Mouse (Mus musculus): ENCODE results near the gene Asf1b.
A peak's percentile ranks its signal among the peaks of the same experiment; 100 is the strongest.

The Asf1b gene

DNA sequence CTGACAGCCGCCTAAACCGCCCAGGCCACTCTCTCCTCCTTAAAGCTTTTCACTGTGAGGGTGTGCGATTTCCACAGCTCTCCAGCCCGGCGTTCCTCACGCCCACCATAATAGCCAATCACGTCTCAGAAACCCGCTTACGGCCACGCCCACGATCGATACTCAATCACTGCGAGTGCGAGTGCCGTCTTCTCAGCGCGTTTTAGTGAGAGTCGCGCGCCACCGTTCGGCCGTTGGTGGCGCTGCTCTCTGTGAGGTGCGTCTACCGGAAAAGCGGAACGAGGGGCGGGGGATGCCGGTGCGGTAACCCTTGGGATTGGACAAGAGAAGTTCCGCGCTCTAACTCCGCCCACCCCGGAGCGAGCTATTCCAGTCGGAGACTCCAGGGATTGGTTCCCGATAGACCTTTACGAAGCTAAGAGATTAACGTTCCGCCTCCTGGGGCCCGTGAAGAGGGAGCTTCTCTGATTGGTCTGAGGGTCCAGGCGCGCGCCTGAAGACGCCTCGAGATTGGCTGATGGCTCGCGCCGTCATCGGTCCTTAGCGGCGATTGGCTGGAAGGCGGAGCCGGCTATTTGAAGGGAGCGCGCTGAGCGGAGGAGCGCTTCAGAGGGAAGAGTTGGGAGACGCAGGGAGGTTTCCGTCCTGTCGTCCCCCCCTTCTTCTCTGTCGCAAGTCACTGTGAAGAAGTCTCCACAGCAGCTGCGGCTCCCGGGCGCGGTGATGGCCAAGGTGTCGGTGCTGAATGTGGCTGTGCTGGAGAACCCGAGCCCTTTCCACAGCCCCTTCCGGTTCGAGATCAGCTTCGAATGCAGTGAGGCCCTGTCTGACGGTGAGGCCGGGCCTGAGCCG, at the start of gene Asf1b, which contains the start of gene Gm10644:
Gene Asf1b (plus strand): TSS at position 402 of the 852 bp plus-strand sequence.
Gene Gm10644 (minus strand): TSS at position 100 of the 852 bp plus-strand sequence.
- DNase-seq (ENCODE audit: low spot score in 2 of 2) = peak; percentile 98

DNA sequence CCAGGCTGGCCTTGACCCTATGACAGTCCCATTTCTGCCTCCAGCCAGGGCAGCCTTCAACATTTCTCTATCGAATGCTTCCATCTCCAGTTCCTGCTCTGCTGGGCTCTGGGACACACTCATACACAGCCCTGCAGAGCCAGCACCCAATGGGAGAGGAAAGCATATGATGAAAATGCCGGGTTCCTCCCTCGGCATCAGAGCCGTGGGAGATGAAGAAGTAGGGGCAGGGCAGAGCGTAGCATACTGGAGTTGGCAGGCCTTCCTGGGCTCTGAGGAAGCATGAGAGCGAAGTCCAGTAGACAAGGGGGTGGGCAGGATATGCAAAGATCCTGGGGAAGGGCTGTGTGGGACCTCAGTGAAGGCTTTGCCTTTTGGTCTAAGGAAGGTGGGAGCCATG, 46.7 kb upstream of the Asf1b start:
- no peak for DNase-seq (ENCODE audit: low spot score in 2 of 2)

DNA sequence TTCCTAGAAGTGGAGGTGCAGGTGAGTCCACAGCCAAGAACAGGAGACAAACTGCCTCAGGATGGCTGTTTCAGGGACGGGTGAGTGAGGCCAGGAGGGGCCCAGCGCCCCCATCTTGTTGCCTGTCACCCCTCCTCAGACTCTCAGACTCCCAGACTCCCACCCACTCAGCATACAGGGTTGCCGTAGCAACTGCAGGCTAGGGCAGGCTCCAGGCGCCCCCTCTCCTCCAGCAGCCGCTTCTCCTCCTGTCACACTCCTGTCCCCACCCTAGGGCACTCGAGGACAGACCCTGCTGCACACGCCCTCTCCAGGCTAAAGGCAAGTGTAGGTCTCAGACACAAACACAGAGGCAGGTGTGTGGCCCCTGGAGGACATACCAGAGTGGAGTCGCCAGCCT, 46.0 kb upstream of the Asf1b start:
- DNase-seq (ENCODE audit: low spot score in 2 of 2) = no peak

DNA sequence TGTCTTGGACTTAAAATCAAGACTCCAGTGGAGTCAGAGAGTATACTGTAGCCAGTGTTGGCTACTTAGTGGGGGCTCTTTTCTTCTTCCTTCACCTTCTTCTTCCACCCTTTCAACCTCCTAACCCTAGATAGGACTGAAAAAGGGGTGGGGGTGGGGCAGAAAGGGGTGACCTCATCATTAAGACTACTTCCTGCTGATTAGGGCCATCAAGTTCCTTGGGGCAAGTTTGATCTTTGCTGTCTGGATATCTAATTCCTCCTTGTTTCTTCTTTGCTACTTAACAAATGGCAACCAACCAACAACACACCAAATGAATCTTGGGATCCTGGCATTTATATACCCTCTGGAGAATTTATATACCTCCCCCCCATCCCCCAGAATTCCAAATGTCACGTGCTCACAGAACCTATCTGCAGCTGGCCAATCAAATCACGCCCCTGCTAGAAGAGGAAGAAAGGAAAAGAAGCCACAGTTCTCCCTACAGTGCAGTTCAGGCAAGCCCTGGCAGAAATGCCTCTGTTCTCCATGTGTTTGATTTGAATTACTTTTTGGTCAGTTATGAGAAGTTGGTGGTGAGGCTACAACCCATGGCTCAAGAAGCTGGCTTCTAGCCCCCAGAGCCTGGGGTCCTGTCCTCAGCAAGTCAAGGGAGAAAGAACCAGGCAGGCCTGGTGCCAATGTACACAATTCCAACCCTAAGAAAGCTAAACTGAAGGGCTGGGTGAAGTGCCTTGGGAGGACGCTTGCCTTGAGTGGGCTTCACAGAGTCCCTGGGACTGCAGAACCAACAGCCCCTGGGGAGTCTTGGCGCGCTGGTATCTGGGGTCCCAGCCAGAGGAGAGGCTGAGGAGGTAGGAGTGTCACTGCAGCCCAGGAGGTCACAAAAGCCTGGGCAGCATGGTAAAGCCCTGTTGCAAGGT, 43.2 kb upstream of the Asf1b start:
- DNase-seq (ENCODE audit: low spot score in 2 of 2) = no peak

DNA sequence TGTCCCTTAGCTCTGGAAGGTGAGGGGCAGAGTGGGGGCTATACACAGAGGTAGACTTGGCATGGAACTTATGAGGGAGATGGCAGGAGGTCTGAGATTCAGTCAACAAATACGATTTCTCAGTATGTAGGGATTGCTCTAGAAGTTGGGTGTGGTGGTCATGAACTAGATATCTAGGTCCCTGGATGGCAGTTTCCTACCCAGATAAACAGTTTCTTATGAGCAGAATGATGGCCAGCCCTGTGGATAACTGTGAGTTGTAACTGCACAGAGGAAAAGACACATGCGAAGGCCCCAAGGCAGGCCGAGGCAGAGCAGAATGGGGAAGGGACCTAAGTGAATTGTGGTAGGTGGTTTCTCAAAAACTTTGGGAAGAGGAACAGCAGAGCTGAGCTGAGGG, 41.1 kb upstream of the Asf1b start:
- DNase-seq (ENCODE audit: low spot score in 2 of 2) = no peak

DNA sequence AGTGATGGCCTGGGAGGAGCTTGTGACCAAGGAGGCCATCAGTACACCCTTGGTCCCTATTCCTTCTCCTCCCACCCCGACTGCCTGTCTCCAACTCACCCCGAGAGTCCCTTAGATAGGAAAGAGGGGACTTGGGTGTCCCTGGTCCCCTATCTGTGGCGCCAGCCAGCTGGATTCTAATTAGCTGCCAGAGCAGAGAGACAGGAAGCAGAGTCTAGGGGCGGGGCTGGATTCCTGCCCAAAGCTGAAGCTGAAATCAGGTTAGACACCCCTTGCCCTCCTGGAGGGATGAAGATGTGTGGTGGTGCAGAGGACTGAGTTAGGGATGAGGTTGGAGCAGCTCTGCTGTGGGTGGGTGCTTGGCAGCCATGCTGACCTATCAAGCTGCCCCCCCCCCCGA, 40.4 kb upstream of the Asf1b start:
- no peak for DNase-seq (ENCODE audit: low spot score in 2 of 2)

DNA sequence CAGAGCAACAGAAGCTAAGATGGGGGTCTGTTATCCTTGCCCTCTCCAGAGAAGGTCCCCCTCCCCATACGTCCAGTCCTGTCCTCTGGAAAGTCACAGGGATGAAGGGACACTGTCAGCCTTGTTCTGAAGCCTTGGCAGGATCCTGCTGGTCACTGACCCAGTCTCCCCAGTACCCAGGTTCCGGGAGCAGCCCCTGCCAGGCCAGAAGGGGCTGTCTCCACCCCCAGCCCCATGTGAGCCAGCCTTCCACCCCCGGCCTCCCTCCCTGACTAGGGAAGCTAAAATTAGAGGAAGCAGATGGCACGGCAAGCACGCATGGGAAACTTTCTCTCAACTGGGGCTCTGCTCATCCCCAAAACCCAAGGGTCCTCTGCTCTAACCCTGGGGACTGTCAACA, 39.3 kb upstream of the Asf1b start:
- no peak for DNase-seq (ENCODE audit: low spot score in 2 of 2)

DNA sequence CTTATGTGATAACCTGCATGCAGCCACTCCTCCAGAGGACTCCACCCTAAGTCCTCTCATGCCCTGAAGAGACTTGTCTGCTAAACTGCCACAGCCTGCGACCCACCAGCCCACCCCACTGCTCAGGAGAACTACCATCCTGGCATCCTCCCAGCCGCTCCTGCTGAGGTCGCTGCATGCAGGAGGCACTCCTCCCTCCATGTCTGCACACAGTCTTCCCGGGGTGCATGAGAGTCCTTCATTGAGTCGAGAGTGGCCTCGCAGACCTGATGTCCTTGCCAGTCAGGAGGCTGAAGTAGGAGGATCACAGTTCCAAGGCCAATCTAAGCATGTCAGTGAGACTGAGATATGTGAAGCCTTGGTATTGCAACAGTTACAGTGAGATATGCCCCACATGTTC, 37.7 kb upstream of the Asf1b start:
- DNase-seq (ENCODE audit: low spot score in 2 of 2) = peak in 1 of 2 experiments; percentile 40

DNA sequence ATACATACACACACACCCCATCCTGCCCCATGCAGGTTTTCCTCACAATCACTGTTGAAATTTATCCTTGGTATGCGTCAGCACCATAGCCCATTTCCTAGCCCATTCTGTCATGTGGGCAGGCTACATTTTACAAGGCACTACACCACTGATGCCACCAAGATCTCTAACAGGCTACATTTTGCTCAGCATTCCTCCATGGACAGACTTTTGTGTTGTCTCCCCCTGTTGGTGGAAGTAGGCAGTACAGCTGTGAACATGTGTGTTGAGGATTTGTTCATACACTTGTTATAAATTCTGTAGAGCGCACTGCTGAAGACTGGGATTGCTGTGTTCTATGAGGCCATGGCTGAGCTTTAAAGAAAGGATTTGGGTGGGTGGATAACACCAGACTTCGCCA, 33.7 kb upstream of the Asf1b start:
- DNase-seq (ENCODE audit: low spot score in 2 of 2) = peak; percentile 62 to 85

DNA sequence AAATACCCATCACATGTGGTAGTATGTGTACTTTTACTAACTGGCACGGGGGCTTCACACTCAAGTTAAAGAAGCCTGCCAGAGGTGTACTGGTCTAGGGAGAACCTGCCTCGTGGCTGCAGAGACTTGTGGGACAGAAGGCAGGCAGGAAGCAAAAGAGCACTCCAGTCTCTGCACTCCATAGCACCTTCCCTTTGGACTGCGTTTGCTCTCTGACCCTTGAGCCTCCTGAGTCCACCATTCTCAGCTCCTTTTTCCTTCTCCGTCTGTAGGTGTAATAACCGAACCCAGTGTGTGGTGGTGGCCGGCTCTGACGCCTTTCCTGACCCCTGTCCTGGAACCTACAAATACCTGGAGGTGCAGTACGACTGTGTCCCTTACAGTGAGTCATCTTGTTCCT, 32.6 kb upstream of the Asf1b start:
- DNase-seq (ENCODE audit: low spot score in 2 of 2) = no peak

DNA sequence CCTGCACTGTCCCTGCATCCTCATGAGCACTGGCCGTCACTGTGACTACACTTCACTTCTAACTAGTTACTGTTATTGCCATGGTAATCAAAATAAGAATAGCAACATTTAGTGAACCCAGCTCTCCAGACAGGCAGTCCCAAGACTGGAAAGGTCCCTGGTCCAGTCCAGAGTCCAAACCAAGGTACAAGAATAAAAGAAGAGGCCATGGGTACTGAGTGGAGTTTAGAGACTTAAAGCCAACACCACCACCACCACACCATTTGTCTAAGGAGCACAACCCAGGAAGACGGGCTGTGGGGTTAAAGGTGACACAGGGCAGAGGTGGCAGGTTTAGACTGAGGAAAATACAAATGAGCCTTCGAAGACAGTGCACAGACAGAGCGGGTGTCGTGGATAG, 30.7 kb upstream of the Asf1b start:
- no peak for DNase-seq (ENCODE audit: low spot score in 2 of 2)

DNA sequence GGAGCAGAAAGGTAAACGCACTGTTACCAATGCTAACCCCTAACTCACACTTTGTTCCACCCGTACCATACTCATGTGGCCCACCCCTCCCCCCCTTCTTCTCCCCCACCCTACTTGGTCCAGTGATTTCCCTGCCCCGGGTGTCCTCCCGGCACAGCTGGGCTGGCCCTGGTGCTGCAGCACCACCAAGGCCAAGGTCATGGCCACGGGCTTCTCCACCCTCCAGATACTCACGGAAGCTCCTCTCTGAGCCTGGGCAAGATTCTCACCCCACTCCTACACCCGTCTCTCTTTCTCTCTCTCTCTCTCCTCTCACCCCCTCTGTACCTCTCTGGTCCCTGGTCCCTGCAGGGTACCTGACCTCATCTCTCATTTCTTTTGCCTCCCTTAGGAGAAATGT, 29.0 kb upstream of the Asf1b start:
- no peak for DNase-seq (ENCODE audit: low spot score in 2 of 2)

DNA sequence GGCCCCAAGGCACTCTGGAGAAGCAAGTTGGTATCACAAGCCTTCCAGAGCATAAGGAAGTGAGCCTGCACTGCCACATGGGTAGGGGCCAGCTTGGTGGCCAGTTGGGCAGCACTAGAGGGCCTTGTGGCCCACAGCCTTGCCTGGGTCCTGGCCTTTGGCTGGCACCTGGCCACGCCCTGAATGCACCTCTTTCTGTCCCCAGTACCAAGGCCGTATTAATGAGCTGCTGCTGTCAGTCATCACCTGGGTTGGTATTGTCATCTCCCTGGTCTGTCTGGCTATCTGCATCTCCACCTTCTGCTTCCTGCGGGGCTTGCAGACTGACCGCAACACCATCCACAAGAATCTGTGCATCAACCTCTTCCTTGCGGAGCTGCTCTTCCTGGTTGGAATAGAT, 21.1 kb upstream of the Asf1b start:
- peak in 1 of 2 experiments; percentile 56 for DNase-seq (ENCODE audit: low spot score in 2 of 2)

DNA sequence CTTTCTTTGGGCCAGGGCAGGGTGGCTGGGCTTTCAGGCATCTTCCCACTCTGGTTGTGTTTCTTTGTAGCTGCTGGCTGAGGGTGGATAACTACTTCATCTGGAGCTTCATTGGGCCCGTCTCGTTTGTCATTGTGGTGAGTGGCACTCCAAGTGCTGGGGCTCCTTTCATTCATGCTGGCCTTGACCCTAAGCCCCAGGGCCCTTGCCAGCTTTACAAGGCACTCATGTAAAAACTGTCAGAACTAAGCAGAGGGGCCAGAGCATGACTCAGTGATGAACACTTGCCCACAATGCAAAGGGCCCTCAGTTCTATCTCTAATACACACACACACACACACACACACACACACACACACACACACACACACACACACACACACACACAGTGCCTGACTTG, 20.3 kb upstream of the Asf1b start:
- DNase-seq (ENCODE audit: low spot score in 2 of 2) = no peak

DNA sequence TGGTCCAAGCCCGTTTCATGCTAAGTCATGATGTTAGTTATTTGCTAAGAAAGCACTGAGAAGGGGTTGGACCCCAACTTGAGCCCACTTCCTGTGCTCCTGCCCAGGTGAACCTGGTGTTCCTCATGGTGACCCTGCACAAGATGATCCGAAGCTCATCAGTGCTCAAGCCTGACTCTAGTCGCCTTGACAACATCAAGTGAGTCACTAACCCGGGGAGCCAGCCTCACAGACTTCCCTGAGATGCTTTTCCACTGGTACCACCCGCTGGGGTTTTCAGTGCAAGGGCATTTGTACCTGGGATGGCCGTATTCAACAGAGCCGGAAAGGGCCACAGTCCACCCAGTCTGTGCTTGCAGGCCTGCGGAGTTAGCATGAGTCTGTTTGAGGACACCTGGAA, 19.9 kb upstream of the Asf1b start:
- DNase-seq (ENCODE audit: low spot score in 2 of 2) = no peak

DNA sequence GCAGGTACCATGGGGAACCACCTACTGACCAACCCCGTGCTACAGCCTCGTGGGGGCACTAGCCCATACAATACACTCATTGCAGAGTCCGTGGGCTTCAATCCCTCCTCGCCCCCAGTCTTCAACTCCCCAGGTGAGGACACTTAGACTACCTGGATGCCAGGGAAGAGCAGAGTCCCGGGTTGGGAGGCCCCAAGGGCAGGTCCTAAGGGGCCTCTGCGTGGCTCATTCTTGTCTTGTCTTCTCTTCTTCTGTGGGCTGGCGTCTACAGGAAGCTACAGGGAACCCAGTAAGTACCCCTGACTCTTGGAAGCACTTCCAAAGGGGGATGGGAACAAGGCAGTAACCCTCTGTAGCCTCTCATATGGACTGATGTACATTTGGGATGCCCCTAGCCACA, 17.7 kb upstream of the Asf1b start:
- DNase-seq (ENCODE audit: low spot score in 2 of 2) = no peak

DNA sequence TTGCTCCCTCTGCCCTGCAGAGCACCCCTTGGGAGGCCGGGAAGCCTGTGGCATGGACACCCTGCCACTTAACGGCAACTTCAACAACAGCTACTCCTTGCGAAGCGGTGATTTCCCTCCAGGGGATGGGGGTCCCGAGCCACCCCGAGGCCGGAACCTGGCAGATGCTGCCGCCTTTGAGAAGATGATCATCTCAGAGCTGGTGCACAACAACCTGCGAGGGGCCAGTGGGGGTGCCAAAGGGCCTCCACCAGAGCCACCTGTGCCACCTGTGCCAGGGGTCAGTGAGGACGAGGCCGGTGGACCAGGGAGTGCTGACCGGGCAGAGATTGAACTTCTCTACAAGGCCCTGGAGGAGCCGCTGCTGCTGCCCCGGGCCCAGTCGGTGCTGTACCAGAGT, 17.0 kb upstream of the Asf1b start:
- DNase-seq (ENCODE audit: low spot score in 2 of 2) = peak in 1 of 2 experiments; percentile 60

DNA sequence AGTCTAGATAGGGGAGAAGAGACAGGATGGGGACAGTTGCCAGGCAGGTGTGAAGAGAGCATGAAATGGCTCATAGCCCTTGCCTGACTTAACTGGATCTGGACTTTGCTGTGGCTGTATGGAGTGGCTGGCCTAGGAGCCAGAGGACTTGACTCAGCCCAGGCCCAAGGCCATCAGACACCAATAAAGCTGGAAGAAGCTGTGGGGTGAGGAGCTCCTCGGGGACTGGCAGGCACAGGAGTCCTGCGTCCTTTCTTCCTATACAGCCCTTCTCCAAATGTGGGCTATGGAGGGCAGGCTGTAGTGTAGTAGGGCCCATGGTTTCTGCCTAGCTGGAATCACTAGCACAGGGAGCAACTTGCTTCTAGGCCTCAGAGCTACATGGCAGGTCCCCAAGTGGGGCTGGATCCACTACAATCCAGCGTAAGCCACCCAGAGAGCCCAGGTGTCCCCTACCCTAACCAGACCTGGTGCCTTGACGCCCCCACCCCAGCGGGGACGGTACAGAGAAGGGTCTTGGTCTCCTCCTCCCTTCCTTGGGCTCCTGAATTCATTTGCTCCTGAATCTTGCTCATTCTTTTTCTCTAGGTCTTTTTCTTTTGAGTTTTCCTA, 14.1 kb upstream of the Asf1b start:
- no peak for DNase-seq (ENCODE audit: low spot score in 2 of 2)

DNA sequence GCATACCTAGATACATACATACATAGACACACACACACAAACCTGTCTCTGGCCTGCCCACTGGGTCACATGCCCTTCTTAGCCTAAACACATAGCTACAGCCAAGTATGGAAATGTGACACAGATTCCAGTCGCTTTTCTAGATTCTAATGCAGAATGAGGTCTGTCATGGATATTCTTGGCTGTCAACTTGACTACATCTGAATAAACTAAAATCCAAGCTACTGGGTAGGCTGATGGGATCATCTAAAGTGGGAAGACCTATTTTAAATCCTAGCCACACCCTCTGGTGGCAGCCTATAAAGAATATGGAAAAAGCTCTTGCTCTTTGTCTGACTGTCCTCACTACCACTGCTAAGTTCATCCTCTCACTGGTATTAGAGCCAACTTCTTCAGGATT, 12.9 kb upstream of the Asf1b start:
- no peak for DNase-seq (ENCODE audit: low spot score in 2 of 2)

DNA sequence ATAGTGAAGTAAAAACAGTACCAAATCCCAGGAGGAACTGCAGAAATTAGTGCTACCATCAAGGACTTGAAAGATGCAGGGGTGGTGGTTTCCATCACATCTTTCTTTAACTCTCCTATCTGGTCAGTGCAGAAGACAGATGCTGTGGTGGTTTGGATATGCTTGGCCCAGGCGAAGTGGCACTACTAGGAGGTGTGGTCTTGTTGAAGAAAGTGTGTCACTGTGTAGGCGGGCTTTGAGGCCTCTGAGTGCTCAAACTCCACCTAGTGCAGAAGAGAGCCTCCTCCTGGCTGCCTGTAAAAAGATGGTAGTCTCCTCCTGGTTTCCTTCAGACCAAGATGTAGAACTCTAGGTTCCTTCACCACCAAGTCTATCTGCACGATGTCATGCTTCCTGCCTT, 9.8 kb upstream of the Asf1b start:
- no peak for DNase-seq (ENCODE audit: low spot score in 2 of 2)

DNA sequence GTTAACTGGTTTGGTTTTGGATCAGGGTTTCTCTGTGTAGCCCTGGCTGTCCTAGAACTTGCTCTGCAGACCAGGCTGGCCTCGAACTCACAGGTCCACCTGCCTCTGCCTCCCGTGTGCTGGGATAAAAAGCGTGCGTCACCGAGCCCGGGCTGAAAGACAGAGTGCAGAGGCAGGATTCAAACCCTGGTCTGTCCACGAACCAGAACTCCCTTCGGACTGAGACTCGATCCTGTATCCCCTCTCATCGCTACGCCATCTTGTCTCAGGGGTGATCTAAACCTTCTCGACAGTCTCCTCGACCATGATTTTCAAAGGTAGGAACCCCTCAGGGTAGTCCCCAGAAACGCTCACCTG, 580 bp upstream of the Asf1b start:
- DNase-seq (ENCODE audit: low spot score in 2 of 2) = no peak

DNA sequence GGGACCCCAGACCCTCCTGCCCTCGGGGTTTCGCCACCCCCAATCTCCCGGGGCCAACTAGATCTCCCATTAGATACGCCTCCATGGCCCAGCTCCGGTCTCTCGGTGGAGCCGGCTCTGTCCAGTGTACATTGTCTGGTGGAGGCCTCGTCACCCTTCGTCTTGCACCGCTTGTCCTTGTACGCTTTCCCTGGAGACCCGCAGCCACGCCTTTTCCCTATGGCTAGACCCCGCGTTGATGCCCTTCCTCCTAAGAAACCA, 581 bp downstream of the Asf1b start:
- no peak for DNase-seq (ENCODE audit: low spot score in 2 of 2)

DNA sequence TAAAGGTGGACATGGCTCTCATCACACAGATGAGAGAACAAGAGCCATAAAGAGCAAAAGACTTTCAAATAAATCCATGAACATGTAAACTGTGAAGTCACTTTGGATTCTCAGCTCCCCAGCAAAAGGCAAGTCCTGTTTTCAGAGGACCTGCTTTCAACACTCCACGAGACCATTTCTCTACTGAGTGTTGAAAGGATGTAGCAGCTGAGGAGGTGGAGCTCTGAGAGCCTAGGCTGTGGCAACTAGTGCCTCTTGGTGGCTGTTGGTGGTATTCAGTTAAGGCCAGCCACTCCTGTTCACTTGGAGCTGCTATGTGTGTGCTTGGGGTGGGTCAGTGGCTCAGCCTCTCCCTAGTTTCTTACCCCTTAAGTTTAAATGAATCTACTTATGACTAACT, 1.5 kb downstream of the Asf1b start:
- DNase-seq (ENCODE audit: low spot score in 2 of 2) = no peak

Data from urinary bladder, postnatal 4 days (tissue).